Mouse (Mus musculus) olfactory bulb, adult 2 months (tissue): ENCODE results near the gene Pth2.

ENCODE experiments used
- CTCF ChIP-seq: fragments of 200-500 bp; IDR thresholded peaks from 2 replicates; pipeline ENCODE4 v1.5.1; 2012; ENCODE audit warnings: low read depth, mild to moderate bottlenecking, low read length, moderate library complexity; ENCODE audit not compliant: insufficient read depth
- POLR2A ChIP-seq: fragments of 200-500 bp; IDR thresholded peaks from 2 replicates; pipeline ENCODE4 v1.6.1; 2012; ENCODE audit warnings: mild to moderate bottlenecking, low read depth, low read length, moderate library complexity; ENCODE audit not compliant: insufficient read depth

DNA sequence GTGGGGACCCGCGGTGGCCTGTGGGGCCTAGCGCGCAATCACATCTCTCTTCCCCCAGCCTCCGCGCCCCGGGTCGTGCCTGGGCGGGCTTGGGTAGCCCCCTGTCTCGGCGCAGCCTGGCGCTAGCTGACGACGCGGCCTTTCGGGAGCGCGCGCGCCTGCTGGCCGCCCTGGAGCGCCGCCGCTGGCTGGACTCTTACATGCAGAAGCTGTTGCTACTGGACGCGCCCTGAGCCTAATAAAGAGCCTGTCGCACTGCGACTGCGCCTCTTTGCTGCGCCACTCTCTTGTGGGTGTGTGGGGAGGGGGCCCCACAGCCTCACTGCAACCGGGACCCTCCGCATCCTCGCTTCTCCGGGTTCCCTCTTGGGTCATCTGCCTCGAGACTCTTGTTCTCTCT, 745 bp downstream of the Pth2 start:
- TF ChIP-seq CTCF (no peak), POLR2A (no peak)
